Mouse (Mus musculus) left cerebral cortex, adult 11 months (tissue): ENCODE results near the gene Ly75.

Source experiments
- DNase-seq: peaks from one replicate; pipeline ENCODE4 v3.0.0; 2022; ENCODE audit warnings: low spot score

Gene Ly75

GRCm38 (mm10) chr2:60370188-60370587, 12.9 kb downstream of the Ly75 start:
- no peak for DNase-seq

DNA sequence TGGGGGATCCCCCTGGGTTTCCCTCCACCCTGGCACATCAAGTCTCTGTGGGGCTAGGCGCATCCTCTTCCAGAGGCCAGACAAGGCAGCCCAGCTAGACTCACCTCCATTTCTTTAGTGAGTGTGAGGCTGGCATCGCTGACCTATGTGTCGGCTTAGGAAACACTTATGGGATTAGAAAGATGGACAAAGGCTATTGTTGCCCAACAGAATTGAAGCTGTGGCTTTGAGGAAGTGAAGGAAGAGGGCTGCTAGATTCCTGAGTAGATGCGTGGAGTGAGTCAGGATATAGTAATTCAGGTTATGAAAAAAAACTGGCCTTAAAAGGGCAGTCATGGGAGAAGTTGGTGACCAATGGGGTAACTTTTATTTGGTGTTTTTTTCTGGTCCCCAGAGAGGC, 13.6 kb downstream of the Ly75 start:
- DNase-seq = no peak

- no peak for DNase-seq
Observed at GRCm38 (mm10) chr2:60367871-60368270, 15.2 kb downstream of the Ly75 start.

DNA sequence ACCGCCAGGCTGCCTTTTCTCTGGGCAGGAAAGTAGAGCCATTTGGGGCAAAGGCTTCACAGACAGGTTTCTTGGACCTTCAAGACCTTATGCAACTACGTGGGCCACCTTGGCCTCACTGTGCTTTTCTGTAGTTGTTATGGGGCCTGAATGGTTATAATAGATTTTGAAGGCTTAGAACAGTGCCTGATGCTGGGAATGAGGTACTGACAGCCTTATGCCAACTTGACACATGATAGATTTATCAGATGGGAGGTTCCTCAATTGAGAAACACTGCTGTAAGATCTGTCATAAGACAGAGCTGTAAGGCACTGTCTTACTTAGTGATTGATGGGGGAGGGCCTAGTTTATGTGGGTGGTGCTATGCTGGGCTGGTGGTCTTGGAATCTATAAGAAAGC, 15.9 kb downstream of the Ly75 start:
- no peak for DNase-seq

DNA sequence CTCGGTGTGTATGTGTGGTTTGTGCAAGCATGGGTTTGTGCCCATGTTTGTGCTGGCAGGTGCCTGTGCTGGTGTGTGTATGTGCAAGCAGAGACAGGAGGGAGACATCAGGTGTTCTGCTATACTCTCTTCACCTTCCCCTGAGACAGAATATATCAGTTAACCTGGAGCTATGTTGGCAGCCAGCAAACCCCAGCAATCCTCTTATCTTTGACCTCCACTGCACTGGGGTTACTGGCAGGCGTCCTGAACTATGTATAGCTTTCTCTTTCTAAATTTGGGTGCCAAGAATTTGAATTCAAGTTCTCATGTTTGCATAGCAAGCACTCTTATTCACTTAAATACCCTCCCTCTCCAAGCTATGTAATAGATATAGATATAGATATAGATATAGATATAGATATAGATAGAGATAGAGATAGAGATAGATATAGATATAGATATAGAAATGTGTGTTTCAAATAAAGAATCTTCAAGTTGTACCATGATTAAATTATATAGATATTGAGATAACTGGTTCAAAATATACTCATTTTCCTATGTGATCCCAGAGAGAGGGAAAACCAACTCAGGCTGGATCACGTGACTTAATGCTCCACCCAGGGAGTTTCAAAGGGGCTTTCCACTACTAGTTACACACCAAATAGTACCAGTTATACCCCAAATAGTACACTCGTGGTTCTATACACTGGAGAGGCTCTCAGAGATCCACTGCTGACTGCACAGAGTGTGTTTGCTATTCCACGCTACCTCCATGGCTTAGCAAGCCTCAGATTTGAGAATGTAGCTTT, 17.1 kb downstream of the Ly75 start:
- DNase-seq = no peak

GRCm38 (mm10) chr2:60365138-60365775, 17.8 kb downstream of the Ly75 start:
- DNase-seq = no peak

GRCm38 (mm10) chr2:60362146-60362545, 21.0 kb downstream of the Ly75 start:
- no peak for DNase-seq

DNA sequence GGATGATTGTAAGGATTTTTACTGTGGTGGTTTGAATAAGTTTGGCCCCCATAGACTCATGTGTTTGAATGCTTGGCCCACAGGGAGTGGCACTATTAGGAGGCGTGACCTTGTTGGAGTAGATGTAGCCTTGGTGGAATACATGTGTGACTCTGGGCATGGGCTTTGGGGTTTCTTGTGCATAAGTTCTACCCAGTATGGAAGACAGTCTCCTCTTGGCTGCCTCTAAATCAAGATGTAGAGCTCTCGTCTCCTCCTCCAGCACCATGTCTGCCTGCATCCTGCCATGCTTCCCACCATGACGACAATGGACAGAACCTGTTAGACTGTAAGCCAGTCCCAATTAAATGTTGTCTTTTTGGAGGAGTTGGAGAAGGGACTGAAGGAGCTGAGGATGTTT, 23.3 kb downstream of the Ly75 start:
- DNase-seq = no peak

DNA sequence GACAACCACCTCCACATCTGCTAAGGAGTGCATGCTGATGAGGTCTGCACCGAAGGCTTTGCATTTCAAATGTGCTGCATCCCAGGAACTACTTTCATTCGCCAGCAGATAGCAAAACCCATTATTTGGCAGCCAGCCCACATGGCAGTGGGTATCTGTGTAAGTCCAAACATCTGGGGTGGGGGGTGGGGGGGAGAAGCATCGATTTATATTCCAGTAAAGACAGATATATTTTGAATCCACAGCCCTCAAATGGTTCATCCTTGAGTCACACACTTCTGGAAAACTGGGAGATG, 27.8 kb downstream of the Ly75 start:
- DNase-seq = no peak

GRCm38 (mm10) chr2:60354541-60355387, 28.3 kb downstream of the Ly75 start:
- DNase-seq = no peak

DNA sequence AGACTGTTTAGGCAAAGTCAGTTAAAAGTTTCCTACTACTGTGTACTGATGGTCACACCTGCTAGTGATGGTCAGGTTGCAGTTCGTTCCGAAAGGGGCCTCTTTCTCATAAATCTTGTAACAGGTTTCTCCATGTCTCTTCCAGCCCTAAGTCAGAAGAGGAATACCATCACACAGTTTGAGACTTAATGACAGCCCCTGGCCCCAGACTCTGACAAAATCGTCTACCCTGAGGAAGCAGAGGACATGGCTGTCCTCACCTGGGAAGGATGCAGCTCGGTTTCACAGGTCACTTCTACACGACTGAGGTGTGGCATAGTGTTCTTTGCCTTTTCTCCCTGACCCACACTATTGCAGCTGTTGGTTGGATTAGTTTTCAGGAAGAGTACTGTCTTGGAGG, 30.8 kb downstream of the Ly75 start:
- no peak for DNase-seq

GRCm38 (mm10) chr2:60351781-60352180, 31.3 kb downstream of the Ly75 start:
- DNase-seq = no peak

DNA sequence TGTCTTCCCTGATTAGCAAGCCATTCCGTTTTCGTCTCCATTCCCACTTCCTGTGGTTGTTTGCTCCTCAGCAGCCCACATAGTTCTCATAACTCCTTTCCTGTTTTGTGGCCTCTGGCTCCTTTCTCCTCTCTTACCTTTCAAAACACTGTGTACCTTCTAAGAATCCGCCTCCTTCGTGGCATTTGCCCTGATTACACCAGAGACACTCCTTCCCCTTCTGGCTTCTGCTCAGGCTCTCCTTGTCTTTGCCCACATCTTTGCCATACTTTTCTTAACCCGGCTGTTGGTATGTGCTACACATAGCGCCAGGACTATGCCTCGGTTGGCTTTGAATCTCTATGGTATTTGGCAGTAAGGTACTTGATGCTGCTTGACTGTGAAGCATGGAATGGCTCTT, 35.2 kb downstream of the Ly75 start:
- DNase-seq = no peak

GRCm38 (mm10) chr2:60346531-60346930, 36.6 kb downstream of the Ly75 start:
- DNase-seq = no peak

DNA sequence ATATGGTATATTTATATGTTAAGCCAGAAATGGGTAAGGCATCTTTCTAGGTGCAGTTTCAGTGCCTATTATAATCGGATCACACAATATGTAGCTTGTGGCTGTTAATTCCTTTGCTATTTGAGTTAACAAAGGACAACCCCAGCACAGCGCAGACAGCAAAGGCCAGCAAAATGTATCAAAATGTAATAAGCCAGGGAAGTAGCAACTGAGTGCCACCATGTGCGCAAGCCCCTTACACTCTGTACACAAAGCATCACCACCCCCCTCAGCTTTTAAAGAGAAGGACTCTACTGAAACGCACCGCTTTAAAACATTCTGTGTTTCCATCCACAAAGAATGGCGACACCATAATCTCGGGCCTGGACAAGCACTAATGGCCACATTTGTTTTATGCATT, 37.4 kb downstream of the Ly75 start:
- no peak for DNase-seq

- DNase-seq = no peak
Observed at GRCm38 (mm10) chr2:60343607-60344289, 39.4 kb downstream of the Ly75 start.

DNA sequence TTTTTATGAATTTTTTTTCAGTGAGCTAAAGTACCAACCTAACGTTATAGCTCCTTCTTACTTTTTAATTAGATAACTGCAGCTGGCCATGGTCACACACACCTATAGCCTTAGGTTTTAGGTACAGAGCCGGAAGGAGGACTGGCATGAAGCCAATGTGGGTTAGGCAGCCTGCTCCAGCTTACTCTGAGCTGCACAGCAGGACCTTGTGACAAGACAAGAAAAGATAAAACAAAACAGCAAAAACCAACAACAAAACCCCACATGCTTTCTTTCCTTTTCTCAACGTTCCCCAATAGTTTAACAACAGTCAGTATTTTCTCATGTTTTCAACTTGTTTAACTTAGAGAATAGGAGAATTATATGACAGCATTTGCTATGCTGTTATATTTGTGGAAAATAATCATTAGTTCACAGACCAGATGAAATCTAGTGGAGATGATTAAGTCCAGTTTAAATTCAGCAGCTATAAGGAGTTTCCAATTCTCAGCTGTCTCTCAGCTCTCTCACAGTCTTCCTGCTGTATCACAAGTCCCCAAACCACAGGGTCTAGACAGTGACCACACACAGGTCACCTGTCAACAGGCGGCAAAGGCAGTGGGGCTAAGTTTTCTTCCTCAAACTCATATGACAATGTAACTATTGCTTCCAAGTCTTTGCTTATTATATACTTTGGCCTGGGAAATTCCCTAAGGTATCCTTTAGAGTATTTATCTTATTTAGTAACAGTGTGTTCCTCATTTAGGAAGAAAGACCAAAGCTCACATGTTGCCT, 40.8 kb downstream of the Ly75 start:
- DNase-seq = no peak

- DNase-seq = no peak
Observed at GRCm38 (mm10) chr2:60337937-60338336, 45.2 kb downstream of the Ly75 start.

DNA sequence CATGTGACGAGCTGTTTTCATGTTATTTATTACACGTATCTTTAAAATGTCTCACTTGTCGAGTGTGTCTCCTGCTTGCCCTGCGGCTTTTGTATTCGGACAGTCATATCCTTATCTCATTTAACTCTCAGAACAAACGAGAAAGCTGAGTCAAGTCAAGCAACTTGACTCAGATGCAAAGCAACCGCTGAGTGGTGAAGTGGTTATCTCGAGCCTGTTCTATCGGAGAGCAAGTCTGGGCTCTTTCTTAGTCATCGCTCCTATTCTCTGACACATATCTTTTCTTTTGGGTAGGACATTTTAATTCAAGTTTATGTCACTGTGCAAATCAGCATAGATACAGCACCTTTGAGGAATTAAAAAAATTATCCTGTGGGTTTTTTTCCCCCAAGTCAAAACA, 54.5 kb downstream of the Ly75 start:
- DNase-seq = no peak

- DNase-seq = no peak
Observed at GRCm38 (mm10) chr2:60327581-60327980, 55.5 kb downstream of the Ly75 start.

DNA sequence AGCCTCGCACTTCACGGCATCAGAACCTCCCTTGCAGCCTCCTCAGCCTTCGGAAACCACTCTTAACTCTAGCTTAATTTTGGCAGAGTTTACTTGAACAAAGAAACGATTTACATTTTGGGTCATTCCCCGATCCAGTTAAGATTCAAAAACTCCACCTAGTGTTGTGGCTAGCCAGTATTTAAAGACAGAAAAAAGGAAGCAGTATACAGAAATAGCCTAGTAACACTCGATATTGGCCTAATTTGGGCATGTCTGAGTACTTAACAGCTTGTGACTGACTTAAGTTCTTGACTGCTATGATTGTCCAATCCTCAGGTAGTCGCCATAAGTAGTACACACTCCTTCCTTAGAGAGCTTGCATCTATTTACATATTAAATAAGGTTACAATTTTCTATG, 56.2 kb downstream of the Ly75 start:
- no peak for DNase-seq

- no peak for DNase-seq
Observed at GRCm38 (mm10) chr2:60323411-60323810, 59.7 kb downstream of the Ly75 start.
